Mouse (Mus musculus): Measurements from ENCODE around the gene Hacl1. TPM values are rescaled to one million over a fixed set of nuclear protein-coding genes. Genes with fewer than 3 reads are reported as not detected.

The Hacl1 gene
- polyA plus RNA-seq, 1 experiment from 2014 or later, result 9.4 TPM

GRCm38 (mm10) chr14:31671635-31672320 lies 30.7 kb upstream of the Hacl1 start:
- ATAC-seq (replicated peaks; ENCODE audit: low FRiP score) (no peak), DNase-seq (ENCODE audit: low spot score) (no peak)
- Histone ChIP-seq H3K9me3 (ENCODE audit: control insufficient read depth, low read length) (no peaks in the 10 kb centered on the region), H3K4me1 (replicated peaks; ENCODE audit: control insufficient read depth, insufficient read depth, low read length) (peaks cover 13% of the 10 kb centered on the region; the same call in 1 of the 2 replicates), H3K36me3 (ENCODE audit: control insufficient read depth, insufficient read depth, low read length) (no peaks in the 10 kb centered on the region; the same call in 1 of the 2 replicates), H3K27ac (ENCODE audit: low read depth, low read length) (no peak overlapping the region), H3K4me3 (ENCODE audit: low read depth, low read length) (no peak overlapping the region), H3K27me3 (ENCODE audit: control insufficient read depth, insufficient read depth, low read length) (no peaks in the 10 kb centered on the region), H3K4me2 (ENCODE audit: low read depth, low read length, severe bottlenecking) (no peak overlapping the region), H3K9ac (ENCODE audit: low read length) (no peak overlapping the region)
- 52% methylated on average over 10 of the region's 10 CpGs for WGBS

- Histone ChIP-seq H3K27ac (ENCODE audit: low read depth, low read length) (peak overlapping the region; percentile 63), H3K4me1 (replicated peaks; ENCODE audit: control insufficient read depth, insufficient read depth, low read length) (peaks cover 13% of the 10 kb centered on the region; the same call in 1 of the 2 replicates), H3K36me3 (ENCODE audit: control insufficient read depth, insufficient read depth, low read length) (no peaks in the 10 kb centered on the region; the same call in 1 of the 2 replicates), H3K4me3 (ENCODE audit: low read depth, low read length) (no peak overlapping the region), H3K9me3 (ENCODE audit: control insufficient read depth, low read length) (no peaks in the 10 kb centered on the region), H3K4me2 (ENCODE audit: low read depth, low read length, severe bottlenecking) (no peak overlapping the region), H3K27me3 (ENCODE audit: control insufficient read depth, insufficient read depth, low read length) (no peaks in the 10 kb centered on the region), H3K9ac (ENCODE audit: low read length) (no peak overlapping the region; the same call in 1 of the 2 replicates)
- no peak for DNase-seq (ENCODE audit: low spot score)
- 68% methylated on average over 15 of the region's 15 CpGs for WGBS
- no peak for ATAC-seq (replicated peaks; ENCODE audit: low FRiP score)
These were observed 28.8 kb upstream of the Hacl1 start for GRCm38 (mm10) chr14:31669642-31670490.

DNA sequence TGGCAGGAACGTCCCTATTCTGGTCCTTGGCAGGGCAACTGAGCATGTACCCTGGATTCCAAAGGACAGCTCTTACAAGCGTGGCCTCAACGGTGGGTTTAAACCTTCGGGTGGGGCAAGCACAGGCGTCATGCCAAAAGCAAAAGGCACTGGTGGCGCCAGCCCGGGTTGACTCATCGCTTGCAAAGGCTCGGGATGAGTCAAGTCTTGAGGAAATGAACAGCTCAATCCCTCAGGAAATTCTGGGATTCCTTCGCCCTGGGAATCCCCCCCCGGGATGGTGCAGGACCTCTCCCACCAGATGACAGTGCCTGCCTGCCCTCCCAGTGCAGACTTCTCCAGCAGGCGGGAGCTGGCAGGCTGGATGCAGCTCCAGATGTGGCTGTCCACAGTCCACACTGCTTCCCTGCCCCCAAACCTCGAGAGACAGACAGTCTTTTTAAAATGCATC lies 28.1 kb upstream of the Hacl1 start:
- Histone ChIP-seq H3K4me3 (ENCODE audit: low read depth, low read length) (no peak overlapping the region), H3K36me3 (ENCODE audit: control insufficient read depth, insufficient read depth, low read length) (no peaks in the 10 kb centered on the region; the same call in 1 of the 2 replicates), H3K9ac (ENCODE audit: low read length) (no peak overlapping the region; the same call in 1 of the 2 replicates), H3K4me2 (ENCODE audit: low read depth, low read length, severe bottlenecking) (no peak overlapping the region), H3K27ac (ENCODE audit: low read depth, low read length) (peak overlapping the region; percentile 63), H3K27me3 (ENCODE audit: control insufficient read depth, insufficient read depth, low read length) (no peaks in the 10 kb centered on the region), H3K4me1 (replicated peaks; ENCODE audit: control insufficient read depth, insufficient read depth, low read length) (peaks cover 13% of the 10 kb centered on the region; the same call in 1 of the 2 replicates), H3K9me3 (ENCODE audit: control insufficient read depth, low read length) (no peaks in the 10 kb centered on the region)
- 69% methylated on average over 13 of the region's 13 CpGs for WGBS
- ATAC-seq (replicated peaks; ENCODE audit: low FRiP score), result no peak
- no peak for DNase-seq (ENCODE audit: low spot score)

GRCm38 (mm10) chr14:31668326-31668725 lies 27.2 kb upstream of the Hacl1 start:
- H3K4me2 ChIP-seq (ENCODE audit: low read depth, low read length, severe bottlenecking), result no peak overlapping the region
- WGBS, result 83% methylated on average over 13 of the region's 13 CpGs
- H3K4me3 ChIP-seq (ENCODE audit: low read depth, low read length), result no peak overlapping the region
- DNase-seq (ENCODE audit: low spot score) (no peak), ATAC-seq (replicated peaks; ENCODE audit: low FRiP score) (no peak)
- H3K27me3 ChIP-seq (ENCODE audit: control insufficient read depth, insufficient read depth, low read length), result no peaks in the 10 kb centered on the region
- no peak overlapping the region for H3K27ac ChIP-seq (ENCODE audit: low read depth, low read length)
- no peaks in the 10 kb centered on the region; the same call in 1 of the 2 replicates for H3K36me3 ChIP-seq (ENCODE audit: control insufficient read depth, insufficient read depth, low read length)
- no peaks in the 10 kb centered on the region for H3K9me3 ChIP-seq (ENCODE audit: control insufficient read depth, low read length)
- H3K9ac ChIP-seq (ENCODE audit: low read length), result no peak overlapping the region
- H3K4me1 ChIP-seq (replicated peaks; ENCODE audit: control insufficient read depth, insufficient read depth, low read length), result peaks cover 14% of the 10 kb centered on the region; the same call in 1 of the 2 replicates

DNA sequence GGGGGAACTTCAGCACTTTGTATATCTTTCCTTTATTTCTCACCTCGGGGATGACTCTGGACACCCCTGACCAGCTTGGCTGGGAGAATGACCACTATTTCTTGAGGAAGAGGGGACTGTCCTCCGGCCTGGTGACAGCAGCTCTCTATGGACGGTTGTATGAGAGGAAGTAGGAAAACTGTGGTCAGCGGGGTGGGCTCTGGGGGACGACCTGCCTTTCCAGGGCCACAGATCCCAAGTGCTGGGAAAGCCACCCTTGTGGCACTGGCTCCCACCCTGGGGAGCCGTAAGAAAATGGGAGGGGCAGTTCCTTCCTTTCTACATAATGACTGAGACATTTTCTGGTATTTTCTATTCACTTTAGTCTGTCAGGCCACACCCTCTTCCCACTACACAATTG lies 26.7 kb upstream of the Hacl1 start:
- H3K9ac ChIP-seq (ENCODE audit: low read length), result no peak overlapping the region
- H3K27ac ChIP-seq (ENCODE audit: low read depth, low read length), result no peak overlapping the region
- peaks cover 19% of the 10 kb centered on the region for H3K4me1 ChIP-seq (replicated peaks; ENCODE audit: control insufficient read depth, insufficient read depth, low read length)
- no peaks in the 10 kb centered on the region; the same call in 1 of the 2 replicates for H3K36me3 ChIP-seq (ENCODE audit: control insufficient read depth, insufficient read depth, low read length)
- H3K27me3 ChIP-seq (ENCODE audit: control insufficient read depth, insufficient read depth, low read length), result no peaks in the 10 kb centered on the region
- no peak overlapping the region for H3K4me2 ChIP-seq (ENCODE audit: low read depth, low read length, severe bottlenecking)
- WGBS, result 89% methylated on average over 6 of the region's 6 CpGs
- DNase-seq (ENCODE audit: low spot score) (no peak), ATAC-seq (replicated peaks; ENCODE audit: low FRiP score) (no peak)
- H3K4me3 ChIP-seq (ENCODE audit: low read depth, low read length), result no peak overlapping the region
- no peaks in the 10 kb centered on the region for H3K9me3 ChIP-seq (ENCODE audit: control insufficient read depth, low read length)

DNA sequence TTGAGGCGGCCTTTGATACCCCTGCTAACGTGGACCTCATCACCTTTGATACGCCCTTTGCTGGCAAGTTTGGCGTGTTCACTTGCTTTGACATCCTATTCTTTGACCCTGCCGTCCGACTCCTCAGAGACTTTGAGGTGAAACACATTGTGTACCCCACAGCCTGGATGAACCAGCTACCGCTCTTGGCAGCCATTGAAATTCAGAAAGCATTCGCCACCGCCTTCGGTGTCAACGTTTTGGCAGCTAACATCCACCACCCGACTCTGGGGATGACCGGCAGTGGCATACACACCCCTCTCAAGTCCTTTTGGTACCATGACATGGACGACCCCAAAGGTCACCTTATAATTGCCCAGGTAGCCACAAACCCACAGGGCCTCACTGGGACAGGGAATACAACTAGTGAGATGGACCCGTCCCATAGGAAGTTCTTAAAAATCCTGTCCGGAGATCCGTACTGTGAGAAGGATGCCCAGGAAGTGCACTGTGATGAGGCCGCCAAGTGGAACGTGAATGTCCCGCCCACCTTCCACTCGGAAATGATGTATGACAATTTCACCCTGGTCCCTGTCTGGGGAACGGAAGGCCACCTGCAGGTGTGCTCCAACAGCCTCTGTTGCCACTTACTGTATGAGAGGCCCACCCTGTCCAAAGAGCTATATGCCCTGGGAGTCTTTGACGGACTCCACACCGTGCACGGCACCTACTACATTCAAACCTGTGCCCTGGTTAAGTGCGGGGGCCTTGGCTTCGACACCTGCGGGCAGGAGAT lies 26.0 kb upstream of the Hacl1 start:
- WGBS, result 95% methylated on average over 28 of the region's 28 CpGs
- no peak for DNase-seq (ENCODE audit: low spot score)

GRCm38 (mm10) chr14:31665566-31665940 lies 24.5 kb upstream of the Hacl1 start:
- H3K9ac ChIP-seq (ENCODE audit: low read length), result no peak overlapping the region
- DNase-seq (ENCODE audit: low spot score) (no peak), ATAC-seq (replicated peaks; ENCODE audit: low FRiP score) (no peak)
- H3K4me3 ChIP-seq (ENCODE audit: low read depth, low read length), result no peak overlapping the region
- WGBS, result 84% methylated on average over 4 of the region's 4 CpGs
- peaks cover 21% of the 10 kb centered on the region for H3K4me1 ChIP-seq (replicated peaks; ENCODE audit: control insufficient read depth, insufficient read depth, low read length)
- H3K9me3 ChIP-seq (ENCODE audit: control insufficient read depth, low read length), result no peaks in the 10 kb centered on the region
- no peak overlapping the region for H3K4me2 ChIP-seq (ENCODE audit: low read depth, low read length, severe bottlenecking)
- H3K27me3 ChIP-seq (ENCODE audit: control insufficient read depth, insufficient read depth, low read length), result no peaks in the 10 kb centered on the region
- H3K27ac ChIP-seq (ENCODE audit: low read depth, low read length), result no peak overlapping the region
- no peaks in the 10 kb centered on the region; the same call in 1 of the 2 replicates for H3K36me3 ChIP-seq (ENCODE audit: control insufficient read depth, insufficient read depth, low read length)

More for the DNA sequence above, 26.0 kb upstream of the Hacl1 start:
- Histone ChIP-seq H3K27ac (ENCODE audit: low read depth, low read length) (no peak overlapping the region), H3K9ac (ENCODE audit: low read length) (no peak overlapping the region), H3K9me3 (ENCODE audit: control insufficient read depth, low read length) (no peaks in the 10 kb centered on the region), H3K36me3 (ENCODE audit: control insufficient read depth, insufficient read depth, low read length) (no peaks in the 10 kb centered on the region; the same call in 1 of the 2 replicates), H3K4me2 (ENCODE audit: low read depth, low read length, severe bottlenecking) (no peak overlapping the region), H3K4me1 (replicated peaks; ENCODE audit: control insufficient read depth, insufficient read depth, low read length) (peaks cover 23% of the 10 kb centered on the region), H3K27me3 (ENCODE audit: control insufficient read depth, insufficient read depth, low read length) (no peaks in the 10 kb centered on the region), H3K4me3 (ENCODE audit: low read depth, low read length) (no peak overlapping the region)
- no peak for ATAC-seq (replicated peaks; ENCODE audit: low FRiP score)

- Histone ChIP-seq H3K27ac (ENCODE audit: low read depth, low read length) (no peak overlapping the region), H3K4me1 (replicated peaks; ENCODE audit: control insufficient read depth, insufficient read depth, low read length) (peaks cover 22% of the 10 kb centered on the region), H3K4me3 (ENCODE audit: low read depth, low read length) (no peak overlapping the region), H3K36me3 (ENCODE audit: control insufficient read depth, insufficient read depth, low read length) (no peaks in the 10 kb centered on the region; the same call in 1 of the 2 replicates), H3K9ac (ENCODE audit: low read length) (no peak overlapping the region), H3K27me3 (ENCODE audit: control insufficient read depth, insufficient read depth, low read length) (no peaks in the 10 kb centered on the region), H3K4me2 (ENCODE audit: low read depth, low read length, severe bottlenecking) (no peak overlapping the region), H3K9me3 (ENCODE audit: control insufficient read depth, low read length) (no peaks in the 10 kb centered on the region)
- WGBS, result 79% methylated on average over 12 of the region's 12 CpGs
- DNase-seq (ENCODE audit: low spot score) (no peak), ATAC-seq (replicated peaks; ENCODE audit: low FRiP score) (no peak)
These were observed 23.9 kb upstream of the Hacl1 start for GRCm38 (mm10) chr14:31664903-31665565.

All from forebrain, embryonic 11.5 days (tissue).